Mouse (Mus musculus) pancreas, adult 10 weeks (tissue): Measurements from ENCODE around the gene Arpc4. TPM values are rescaled to one million over a fixed set of nuclear protein-coding genes. Genes with fewer than 3 reads are reported as not detected.

Source experiments
- polyA plus RNA-seq: library from polyadenylated mRNA; stranded (reverse); fragments of 350-450 nt; fragmentation: Illumina TruSeq; extraction: RNeasy Lipid Tissue Mini Kit (QIAGEN cat#74804); gene quantifications from one replicate; pipeline ENCODE4 v1.2.3, GENCODE M21; 2015; ENCODE audit warnings: low read depth, low replicate concordance; ENCODE audit not compliant: insufficient read depth

The Arpc4 gene
- 20.2 TPM for polyA plus RNA-seq

DNA sequence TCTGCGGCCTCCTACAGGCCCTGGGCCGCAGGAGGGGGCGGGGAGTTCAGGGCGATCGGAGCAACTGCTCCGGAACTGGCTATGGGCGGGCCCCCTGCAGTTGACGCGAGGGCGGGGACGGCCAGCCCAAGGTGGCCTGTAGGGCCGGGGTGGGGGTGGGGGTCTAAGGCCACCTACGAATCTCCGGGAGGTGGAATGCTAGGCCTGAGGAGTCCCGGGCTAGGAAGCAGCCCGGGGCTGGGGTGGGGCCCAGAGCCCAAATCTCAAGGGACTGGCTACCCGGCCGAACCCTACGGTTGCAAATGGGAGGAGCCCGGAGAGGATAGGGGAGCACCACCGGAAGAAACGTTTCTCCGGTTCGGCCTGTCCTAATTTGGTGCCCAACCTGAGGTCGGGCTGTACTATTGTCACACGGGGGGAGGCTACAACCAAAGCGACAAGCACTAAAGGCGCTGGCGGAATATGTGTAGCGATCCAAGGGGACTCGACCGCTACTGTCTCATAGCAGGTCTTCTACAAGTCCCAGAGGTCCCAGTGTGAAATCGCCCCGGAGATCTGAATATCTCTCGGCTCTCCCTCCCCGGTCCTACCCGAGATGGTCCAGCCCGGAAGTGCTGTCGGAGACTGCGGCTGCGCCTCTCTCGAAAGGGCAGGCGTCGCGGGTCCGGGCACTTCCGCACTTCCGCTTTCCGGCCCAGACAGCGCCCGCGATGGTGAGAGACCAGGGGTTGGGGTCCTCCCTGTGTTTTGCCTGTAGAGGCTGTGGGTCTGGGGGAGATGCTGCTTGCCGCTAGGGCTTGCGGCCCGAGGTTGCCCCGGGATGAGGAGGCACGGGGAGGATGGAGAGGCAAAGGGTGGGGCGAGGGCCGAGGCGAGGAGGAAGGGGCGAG is at the start of gene Arpc4, which contains the start of gene Tada3:
Arpc4 (plus strand) TSS at position 620 of the 890 bp plus-strand sequence.
Tada3 (minus strand) TSS at position 388 of the 890 bp plus-strand sequence.

GRCm38 (mm10) chr6:113343177-113344092 is 34.5 kb upstream of the Arpc4 start, which contains the start of gene Camk1:
Gene Camk1, minus strand, starts transcription at chr6:113343984.

DNA sequence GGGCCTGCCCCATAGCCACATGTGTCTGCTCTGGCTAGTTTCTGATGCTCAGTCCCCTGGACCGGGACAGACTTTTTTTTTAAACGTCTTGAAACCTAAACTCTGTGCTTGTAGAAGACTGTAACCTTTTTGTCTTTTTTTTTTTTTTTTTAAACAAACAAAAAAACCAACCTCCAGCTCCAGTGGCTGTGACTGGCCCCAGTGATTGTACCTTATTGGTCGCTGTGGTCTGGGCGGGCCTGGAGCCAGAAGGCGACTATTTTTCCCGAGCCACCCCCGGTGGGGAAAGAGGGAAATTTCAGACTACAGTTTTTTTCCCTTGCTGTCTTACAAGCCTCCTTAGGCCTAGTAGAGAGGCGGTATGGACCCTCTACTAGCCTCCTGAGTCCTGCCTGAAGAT is 11.0 kb downstream of the Arpc4 start, which contains the start of gene Ttll3:
Ttll3 (plus strand) TSS at position 301 of the 400 bp plus-strand sequence.

GRCm38 (mm10) chr6:113419199-113419587 is 41.3 kb downstream of the Arpc4 start, which contains the start of gene Rpusd3:
Gene Rpusd3, minus strand, starts transcription at chr6:113419340.

DNA sequence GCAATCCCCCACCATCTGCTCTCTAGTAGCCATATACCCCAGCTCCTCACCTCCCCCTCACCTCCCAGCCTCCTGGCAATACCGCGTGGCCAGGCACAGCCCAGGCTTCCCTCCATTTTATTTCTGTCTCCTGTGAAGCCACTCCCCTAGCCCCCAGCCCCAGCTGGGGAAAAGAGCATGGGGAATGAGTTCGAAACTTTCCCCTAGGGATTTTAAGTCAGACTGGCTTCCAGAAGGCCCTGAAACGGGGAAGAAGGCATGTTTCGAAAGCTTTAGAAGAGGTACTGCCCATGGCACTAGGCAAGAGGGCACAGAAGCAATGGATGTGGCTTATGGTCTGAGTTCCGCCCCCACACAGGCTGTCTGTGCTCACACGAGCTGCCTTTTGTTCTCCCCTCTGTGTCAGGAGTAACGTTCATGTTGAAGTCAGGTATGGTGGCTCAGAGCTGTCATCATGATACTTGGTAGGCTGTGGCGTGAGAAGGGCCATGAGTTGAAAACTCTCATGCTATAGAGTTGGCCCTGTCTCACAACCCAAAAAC is 57.8 kb downstream of the Arpc4 start, which contains the start of gene Cidec:
Cidec (minus strand) TSS at position 97 of the 542 bp plus-strand sequence.

Other genes with a start within 250 kb of the Arpc4 start
- 1.8 TPM for gene Lhfpl4, start 182.7 kb upstream of the Arpc4 start, polyA plus RNA-seq
- gene Mtmr14, start 140.3 kb upstream of the Arpc4 start, polyA plus RNA-seq: 7.8 TPM
- not detected for gene Cpne9, start 95.8 kb upstream of the Arpc4 start, polyA plus RNA-seq
- 8.0 TPM for gene Brpf1, start 71.0 kb upstream of the Arpc4 start, polyA plus RNA-seq
- 4.5 TPM for gene Ogg1, start 51.1 kb upstream of the Arpc4 start, polyA plus RNA-seq
- gene Camk1, start 34.1 kb upstream of the Arpc4 start, polyA plus RNA-seq: 21.6 TPM
- 10.0 TPM for gene Tada3, start 232 bp upstream of the Arpc4 start, polyA plus RNA-seq
- 3.8 TPM for gene Ttll3, start 11.1 kb downstream of the Arpc4 start, polyA plus RNA-seq
- 7.7 TPM for gene Rpusd3, start 41.2 kb downstream of the Arpc4 start, polyA plus RNA-seq
- gene Cidec, start 57.6 kb downstream of the Arpc4 start, polyA plus RNA-seq: 19.3 TPM
- gene Jagn1, start 64.5 kb downstream of the Arpc4 start, polyA plus RNA-seq: 16.6 TPM
- 5.2 TPM for gene Il17re, start 80.4 kb downstream of the Arpc4 start, polyA plus RNA-seq
- 7.5 TPM for gene Il17rc, start 93.3 kb downstream of the Arpc4 start, polyA plus RNA-seq
- gene Creld1, start 105.2 kb downstream of the Arpc4 start, polyA plus RNA-seq: 5.7 TPM
- gene Prrt3, start 123.8 kb downstream of the Arpc4 start, polyA plus RNA-seq: not detected
- 14.9 TPM for gene Emc3, start 153.5 kb downstream of the Arpc4 start, polyA plus RNA-seq
- not detected for gene Fancd2, start 153.6 kb downstream of the Arpc4 start, polyA plus RNA-seq
- gene Fancd2os, start 222.6 kb downstream of the Arpc4 start, polyA plus RNA-seq: not detected
- 29.6 TPM for gene Brk1, start 226.7 kb downstream of the Arpc4 start, polyA plus RNA-seq
- gene Vhl, start 245.8 kb downstream of the Arpc4 start, polyA plus RNA-seq: 8.1 TPM